Mouse (Mus musculus): ENCODE data around the gene Cdkn1a. TPM values are rescaled to one million over a fixed set of nuclear protein-coding genes. Genes with fewer than 3 reads are reported as not detected.
"Not testable (repeated sequence)": the region's sequence is repeated elsewhere in the genome, so short reads cannot be mapped to it uniquely, and the experiment has no call there.

Cdkn1a gene
- polyA plus RNA-seq, 1 experiment = 37.7 TPM

DNA sequence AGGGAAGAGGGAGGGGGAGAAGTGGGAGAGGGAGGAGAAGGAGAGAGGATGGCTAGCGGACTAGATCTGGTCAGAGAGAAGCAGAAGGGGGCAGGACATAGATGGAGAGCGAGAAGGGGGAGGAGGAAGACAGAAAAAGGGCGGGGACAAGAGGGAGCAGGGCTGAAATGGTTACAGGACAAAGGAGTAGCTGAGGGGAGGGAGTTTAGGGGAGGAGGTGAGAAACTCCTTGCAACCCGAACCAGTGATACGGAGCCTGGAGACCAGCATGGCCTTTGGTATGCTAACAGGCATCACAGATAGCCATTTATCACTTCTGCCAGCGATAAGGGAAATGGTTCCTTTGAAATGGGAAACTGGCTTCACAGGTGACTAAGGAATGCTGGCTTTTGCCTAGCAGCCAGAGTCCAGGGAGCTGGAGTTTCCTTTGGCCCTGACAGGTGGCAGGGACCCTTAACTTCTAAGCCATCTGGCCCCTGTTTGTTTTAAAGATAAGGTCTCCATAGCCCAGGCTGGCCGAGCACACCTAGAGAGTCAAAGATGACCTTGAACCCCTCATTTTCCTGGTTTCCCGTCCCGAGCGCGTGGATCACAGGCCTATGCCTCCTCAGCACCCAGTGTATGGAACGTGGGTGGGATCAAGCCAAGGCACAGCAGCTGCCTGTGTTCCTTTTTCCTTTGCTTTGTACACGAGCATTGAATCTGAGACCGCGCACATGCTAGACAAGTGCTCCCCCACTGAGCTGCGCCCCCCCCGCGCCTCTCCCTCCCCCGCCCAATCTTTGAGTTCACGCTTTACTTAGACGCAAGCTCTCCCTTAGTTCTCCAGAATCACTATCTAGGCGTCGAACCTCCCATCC lies 9.8 kb upstream of the Cdkn1a start:
- no peak for DNase-seq (ENCODE audit: extremely low spot score in 1 of 2, low spot score in 1 of 2)

DNA sequence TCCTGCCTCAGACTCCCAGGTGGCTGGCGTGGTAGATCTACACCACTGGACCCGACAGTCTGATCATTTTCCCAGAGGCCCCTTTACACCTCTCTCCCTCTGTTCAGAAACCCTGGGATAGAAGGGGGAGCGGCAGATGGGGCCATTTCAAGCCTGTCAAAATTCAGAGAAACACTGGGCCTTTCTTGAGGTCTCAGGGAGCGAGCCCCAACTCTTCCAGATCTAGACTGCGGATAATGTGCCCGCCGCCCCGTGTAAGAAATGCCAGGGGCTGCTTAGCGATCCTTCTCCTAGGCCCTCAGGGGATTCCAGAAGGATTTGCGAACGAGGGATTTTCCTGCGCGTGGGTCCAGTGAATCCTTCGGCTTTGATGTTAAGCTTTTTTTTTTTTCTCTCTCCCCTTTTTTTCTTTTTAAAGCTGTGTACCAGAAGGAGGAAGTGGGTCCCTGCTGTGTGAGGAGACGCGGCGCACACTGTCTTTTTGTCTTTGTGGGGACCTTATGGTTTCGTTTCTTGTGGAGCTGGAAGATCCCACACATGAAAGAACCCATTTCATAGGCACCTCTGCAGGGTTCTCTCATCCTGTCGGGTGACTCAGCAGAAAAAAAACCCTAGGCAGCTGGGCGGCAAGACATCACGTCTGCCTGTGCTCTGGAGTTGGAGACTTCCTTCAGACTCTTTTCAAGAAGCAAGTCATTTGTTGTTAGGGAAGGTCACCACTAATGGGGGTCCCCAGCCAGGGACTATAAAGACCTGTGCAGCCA lies 9.0 kb upstream of the Cdkn1a start:
- peak in 1 of 2 experiments; percentile 63 for DNase-seq (ENCODE audit: extremely low spot score in 1 of 2, low spot score in 1 of 2)

DNA sequence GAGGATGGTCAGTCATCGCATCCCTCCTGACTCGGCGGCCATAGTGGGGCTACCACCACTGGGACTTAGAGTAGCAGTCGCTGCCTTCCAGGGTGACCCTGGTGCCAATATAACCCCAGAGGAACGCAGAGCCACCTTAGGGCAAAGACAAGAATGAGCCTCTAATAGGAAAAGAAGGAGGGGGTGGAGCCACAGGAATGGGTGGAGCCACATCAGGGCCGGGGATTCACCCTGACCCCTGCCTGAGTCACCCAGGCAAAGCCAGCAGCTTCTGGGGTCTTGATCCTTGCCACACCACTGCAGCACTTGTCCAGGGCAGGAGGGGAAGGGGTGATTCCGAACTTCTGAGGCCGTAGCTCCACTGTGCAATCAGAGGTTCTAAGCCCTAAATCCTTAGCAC lies 7.2 kb upstream of the Cdkn1a start:
- no peak for DNase-seq (ENCODE audit: extremely low spot score in 1 of 2, low spot score in 1 of 2)

GRCm38 (mm10) chr17:29084656-29085055 lies 6.1 kb upstream of the Cdkn1a start:
- DNase-seq (ENCODE audit: extremely low spot score in 1 of 2, low spot score in 1 of 2) = no peak

DNA sequence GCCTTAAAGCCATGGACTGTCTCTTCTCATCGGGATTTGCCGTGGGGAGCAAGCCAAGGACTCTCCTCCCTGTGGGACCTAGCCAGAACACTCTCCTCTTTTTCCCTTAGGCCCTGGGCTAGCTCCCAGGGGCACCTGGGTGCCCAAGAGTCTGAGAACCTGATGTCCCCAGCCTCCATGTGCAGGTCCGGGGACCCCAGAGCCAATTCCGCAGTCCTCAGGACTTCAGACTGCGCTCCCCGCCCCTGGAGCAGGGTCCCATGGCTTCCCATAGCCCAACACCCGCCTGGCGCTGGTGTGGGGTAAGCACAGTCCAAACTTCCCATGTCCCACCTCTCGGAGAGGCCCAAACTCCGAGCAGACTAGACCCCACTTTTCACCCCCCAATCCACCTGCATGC lies 5.5 kb upstream of the Cdkn1a start:
- no peak for DNase-seq (ENCODE audit: extremely low spot score in 1 of 2, low spot score in 1 of 2)

DNA sequence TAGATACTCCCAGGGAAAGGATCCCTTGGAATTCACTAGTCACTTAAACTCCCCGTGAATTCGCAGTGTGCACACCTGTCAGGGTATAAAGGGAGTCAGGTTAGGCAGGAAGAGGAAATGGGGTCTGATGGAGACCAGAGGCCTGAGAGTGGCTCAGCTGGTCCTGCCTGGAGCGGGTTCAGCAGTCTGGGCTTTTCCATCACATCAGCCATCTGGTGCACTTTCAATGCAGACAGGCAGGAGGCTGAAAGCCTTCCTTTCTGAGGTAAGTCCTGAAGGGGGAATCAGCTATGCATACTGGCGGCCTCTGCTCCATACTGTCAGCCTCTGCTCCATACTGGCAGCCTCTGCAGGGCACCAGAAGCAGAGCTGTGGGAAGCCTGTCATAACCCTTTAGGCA lies 3.9 kb upstream of the Cdkn1a start:
- DNase-seq (ENCODE audit: extremely low spot score in 1 of 2, low spot score in 1 of 2) = no peak

GRCm38 (mm10) chr17:29091348-29091944 lies 670 bp downstream of the Cdkn1a start:
- DNase-seq (ENCODE audit: extremely low spot score in 1 of 2, low spot score in 1 of 2) = no peak

- DNase-seq (ENCODE audit: extremely low spot score in 1 of 2, low spot score in 1 of 2) = no peak
Observed at GRCm38 (mm10) chr17:29092497-29092896, 1.7 kb downstream of the Cdkn1a start.

DNA sequence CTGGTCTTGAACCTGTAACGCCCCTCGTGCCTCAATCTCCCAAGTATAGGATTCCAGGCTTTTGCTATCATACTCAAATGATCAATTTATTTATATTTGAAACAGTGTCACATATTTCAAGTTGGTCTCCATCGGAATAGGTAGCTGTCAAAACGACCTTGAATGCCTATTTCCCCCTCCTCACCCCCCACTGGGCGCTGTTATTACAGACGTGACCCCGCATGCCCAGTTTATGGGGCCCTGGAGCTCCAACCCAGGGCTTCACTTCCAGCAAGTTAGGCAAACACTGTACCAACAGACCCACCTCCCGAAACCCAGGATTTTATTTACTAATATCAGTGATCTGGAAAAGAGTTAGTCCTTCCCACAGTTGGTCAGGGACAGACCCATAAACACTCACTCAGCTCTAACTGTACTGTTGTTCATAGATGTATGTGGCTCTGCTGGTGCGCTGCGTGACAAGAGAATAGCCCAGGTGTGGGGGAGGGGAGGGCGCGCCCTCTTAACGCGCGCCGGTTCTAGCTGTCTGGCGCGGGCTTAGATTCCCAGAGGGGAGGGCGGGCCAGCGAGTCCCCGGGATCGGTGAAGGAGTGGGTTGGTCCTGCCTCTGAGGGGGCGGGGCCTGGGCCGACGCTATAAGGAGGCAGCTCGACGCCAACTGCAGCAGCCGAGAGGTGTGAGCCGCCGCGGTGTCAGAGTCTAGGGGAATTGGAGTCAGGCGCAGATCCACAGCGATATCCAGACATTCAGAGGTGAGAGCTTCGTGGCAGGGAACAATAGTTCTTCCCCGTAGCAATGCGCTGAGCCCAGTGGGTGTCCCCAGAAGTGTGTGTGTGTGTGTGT lies 2.6 kb downstream of the Cdkn1a start:
- DNase-seq (ENCODE audit: extremely low spot score in 1 of 2, low spot score in 1 of 2) = peak; percentile 38 to 83

DNA sequence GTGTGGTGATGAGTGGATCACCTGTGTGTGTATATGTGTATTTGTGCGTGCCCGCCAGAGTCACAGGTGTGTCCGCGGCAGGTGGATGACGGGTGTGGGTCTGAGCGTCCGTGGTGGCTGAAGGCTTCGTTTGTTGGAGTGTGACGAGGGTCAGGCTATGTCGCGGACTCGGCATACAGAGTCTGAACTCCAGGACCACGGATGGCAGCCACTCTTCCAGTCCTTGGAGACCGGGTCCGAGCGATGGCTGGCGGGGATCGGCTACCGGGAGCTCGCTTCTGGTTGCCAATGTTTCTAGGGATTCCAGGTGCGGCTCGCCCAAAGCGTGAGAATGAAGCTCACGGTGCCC lies 3.2 kb downstream of the Cdkn1a start:
- no peak for DNase-seq (ENCODE audit: extremely low spot score in 1 of 2, low spot score in 1 of 2)

- peak in 1 of 2 experiments; percentile 33 for DNase-seq (ENCODE audit: extremely low spot score in 1 of 2, low spot score in 1 of 2)
Observed at GRCm38 (mm10) chr17:29094310-29095181, 3.8 kb downstream of the Cdkn1a start.

DNA sequence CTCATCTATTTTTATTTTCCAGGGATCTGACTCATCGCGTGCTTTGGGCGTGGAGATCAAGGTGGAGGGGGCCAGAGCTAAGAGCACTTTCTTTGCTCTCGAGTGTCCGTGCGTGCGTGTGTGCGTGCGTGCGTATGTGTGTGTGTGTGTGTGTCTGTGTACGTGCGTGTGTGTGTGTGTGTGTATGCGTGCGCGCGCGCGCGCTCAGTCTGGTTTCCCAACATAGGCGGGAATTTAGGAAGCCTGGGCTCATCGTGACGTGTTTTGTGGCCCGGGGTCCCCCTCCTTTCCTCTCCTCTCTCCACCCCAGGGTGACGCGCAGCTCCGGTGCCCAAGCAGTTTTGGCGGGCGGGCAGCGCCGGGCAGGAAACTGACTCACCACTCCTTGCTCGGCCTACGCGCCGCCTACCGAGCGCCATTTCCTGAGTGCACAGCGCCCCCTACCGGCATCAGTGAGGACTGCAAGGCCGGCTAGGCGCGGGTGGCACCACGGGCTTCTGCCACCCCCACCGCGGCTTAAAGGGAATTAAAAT lies 4.5 kb downstream of the Cdkn1a start:
- DNase-seq (ENCODE audit: extremely low spot score in 1 of 2, low spot score in 1 of 2) = peak; percentile 93 to 98

GRCm38 (mm10) chr17:29096245-29096644 lies 5.5 kb downstream of the Cdkn1a start:
- DNase-seq (ENCODE audit: extremely low spot score in 1 of 2, low spot score in 1 of 2) = no peak

DNA sequence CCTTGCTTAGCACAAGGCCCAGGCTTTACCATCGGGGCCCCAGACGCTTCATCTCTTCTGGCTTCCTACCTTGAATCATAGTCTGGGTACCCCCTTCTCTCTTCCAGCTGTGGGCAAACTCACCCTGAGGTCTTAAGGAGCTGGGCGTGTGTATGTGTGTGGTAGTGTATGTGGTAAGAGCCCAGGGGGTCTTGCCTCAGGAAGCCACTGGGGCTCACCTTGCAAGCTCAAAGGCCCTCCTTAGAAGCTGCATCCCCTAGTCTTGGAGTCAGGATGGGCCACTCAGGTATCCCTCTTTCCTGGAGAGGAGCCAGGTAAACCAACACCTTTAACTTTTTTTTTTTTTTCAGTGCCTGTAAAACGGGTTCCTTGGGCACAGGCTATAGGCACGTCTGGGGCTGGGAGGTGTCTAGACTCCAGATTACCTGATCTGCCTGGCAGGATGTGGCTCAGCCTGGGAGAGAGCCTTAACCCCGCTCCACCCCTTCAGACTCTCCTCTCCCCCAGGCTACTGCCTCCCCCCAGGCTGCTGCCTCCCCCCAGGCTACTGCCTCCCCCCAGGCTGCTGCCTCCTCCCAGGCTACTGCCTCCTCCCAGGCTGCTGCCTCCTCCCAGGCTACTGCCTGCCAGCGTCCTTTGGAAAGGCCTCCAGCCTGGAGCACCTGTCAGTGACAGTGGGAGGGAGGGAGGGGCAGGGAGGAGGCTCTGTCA lies 6.2 kb downstream of the Cdkn1a start:
- DNase-seq (ENCODE audit: extremely low spot score in 1 of 2, low spot score in 1 of 2) = no peak

DNA sequence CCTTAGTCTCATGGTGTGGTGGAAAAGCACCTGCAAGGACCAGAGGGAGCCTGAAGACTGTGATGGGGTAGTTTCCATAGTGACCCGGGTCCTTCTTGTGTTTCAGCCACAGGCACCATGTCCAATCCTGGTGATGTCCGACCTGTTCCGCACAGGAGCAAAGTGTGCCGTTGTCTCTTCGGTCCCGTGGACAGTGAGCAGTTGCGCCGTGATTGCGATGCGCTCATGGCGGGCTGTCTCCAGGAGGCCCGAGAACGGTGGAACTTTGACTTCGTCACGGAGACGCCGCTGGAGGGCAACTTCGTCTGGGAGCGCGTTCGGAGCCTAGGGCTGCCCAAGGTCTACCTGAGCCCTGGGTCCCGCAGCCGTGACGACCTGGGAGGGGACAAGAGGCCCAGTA lies 7.5 kb downstream of the Cdkn1a start:
- no peak for DNase-seq (ENCODE audit: extremely low spot score in 1 of 2, low spot score in 1 of 2)

GRCm38 (mm10) chr17:29099076-29099475 lies 8.3 kb downstream of the Cdkn1a start:
- DNase-seq (ENCODE audit: extremely low spot score in 1 of 2, low spot score in 1 of 2) = no peak

GRCm38 (mm10) chr17:29100627-29101026 lies 9.9 kb downstream of the Cdkn1a start:
- no peak for DNase-seq (ENCODE audit: extremely low spot score in 1 of 2, low spot score in 1 of 2)

- not testable (repeated sequence) for DNase-seq (ENCODE audit: extremely low spot score in 1 of 2, low spot score in 1 of 2)
Observed at GRCm38 (mm10) chr17:29110356-29110755, 19.6 kb downstream of the Cdkn1a start.

DNA sequence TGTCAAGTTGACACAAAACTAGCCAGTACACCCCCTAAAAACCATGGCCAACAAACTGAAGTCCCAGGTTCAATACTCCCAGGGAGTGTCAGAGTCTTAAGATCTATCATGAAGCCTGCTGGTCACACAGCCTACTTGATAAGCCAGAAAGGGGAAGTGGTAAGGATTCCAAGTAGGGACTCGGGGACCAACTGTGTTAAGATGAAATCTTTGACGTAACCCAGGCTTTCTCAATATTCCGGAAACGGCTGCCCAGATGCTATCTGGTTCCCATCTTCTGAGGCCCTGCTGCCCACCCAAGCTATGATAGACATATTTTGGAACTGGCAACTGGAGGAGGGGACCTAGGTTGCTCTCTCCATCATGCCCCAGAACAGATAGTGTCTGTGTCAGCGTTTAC lies 20.6 kb downstream of the Cdkn1a start:
- DNase-seq (ENCODE audit: extremely low spot score in 1 of 2, low spot score in 1 of 2) = no peak
